Mouse (Mus musculus): Measurements from ENCODE around the gene Tmem53.

DNA sequence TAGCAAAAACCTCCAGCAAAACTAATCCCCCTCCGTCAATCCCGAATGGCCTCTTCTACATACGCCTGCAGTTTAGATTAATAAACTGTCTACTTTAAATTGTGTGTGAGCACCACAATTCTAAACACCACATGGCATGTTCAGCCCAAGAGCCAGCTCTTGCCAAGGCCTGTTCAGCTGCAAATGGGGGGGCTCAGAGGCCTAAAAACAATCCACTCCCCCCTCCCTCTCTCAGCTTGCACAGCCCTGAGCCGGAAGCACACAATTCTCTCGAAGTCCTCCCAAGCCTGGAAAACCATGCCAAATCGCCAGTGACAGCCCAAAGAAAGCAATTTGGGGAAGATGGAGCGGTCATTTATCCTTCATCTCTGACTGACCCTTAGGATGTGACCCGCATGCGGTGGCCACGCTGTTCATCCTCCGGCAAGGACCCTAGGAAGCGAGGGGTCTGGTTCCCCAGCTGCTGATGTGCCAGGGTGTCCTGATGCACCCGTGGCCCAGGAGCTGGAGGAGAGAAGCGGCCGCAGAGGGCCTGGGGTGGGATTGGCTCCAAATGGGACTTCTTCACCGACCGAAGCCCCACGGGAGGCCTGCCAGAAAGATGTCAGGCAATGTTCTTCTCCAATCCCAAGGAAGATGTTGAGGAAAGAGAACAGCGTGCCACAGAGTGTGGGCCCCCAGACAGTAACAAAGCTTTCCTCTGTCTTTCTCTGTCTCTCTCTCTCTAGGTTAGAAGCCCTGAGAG, 45.3 kb downstream of the Tmem53 start:
- no peak for TF ChIP-seq CTCF (IDR thresholded peaks at IDR 0.05; ENCODE audit: low read depth, low read length)
- no peak for TF ChIP-seq POLR2A (IDR thresholded peaks at IDR 0.05; ENCODE audit: extremely low read depth, insufficient read depth, low read length)

Data from liver, adult 2 months (tissue).